Mouse (Mus musculus) neural tube, embryonic 10.5 days (tissue): ENCODE measurements at regions not wholly inside any gene's neighbourhood (a gene's known extent, or its start where the extent isn't known, plus 50 kb on each side); places are given as distances from the start of the nearest gene placed in this dataset.

Source experiments
- DNase-seq: peaks from one replicate; pipeline ENCODE4 v3.0.0-alpha.2; 2017; ENCODE audit warnings: low spot score; ENCODE audit errors: extremely low spot score

DNA sequence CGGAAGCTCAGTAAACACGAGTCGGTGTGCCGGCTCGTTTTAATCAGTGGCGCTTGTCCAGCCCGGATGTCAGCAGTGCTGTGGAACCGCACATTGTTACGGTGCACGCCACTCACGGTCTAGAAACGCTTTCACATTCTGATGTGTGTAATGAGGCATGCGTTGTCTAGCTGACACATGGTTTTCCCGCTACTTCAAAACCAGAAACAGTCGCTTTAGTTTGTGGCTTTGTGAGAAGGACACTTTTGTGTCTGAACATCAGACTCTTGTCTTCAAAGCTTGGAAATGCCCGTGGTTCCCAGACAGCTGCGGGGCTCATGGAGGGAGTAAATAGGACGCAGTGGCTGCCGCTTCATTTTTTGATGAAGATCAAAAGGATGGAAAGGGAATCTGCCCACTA is 77.0 kb upstream of the Lgr5 start:
- DNase-seq, result no peak

DNA sequence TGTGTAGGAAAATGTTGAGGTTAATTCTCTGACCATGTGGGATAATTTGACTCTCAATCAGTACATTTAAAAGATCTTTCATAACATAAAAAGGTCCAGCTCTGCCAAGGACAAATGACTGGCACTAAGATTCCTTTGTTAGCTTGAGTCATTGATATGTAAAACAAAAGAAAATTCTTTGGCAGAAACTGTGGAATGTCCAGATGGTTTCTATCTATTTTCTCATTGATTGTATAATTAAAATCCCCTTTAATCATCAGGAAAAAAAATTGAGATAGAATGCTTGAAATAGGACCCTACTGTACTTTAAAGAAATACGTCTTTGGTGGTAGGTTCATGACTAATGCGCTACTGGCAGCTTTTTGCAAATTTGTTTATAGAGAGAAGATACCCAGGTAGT is 89.1 kb upstream of the Lgr5 start:
- DNase-seq, result no peak

DNA sequence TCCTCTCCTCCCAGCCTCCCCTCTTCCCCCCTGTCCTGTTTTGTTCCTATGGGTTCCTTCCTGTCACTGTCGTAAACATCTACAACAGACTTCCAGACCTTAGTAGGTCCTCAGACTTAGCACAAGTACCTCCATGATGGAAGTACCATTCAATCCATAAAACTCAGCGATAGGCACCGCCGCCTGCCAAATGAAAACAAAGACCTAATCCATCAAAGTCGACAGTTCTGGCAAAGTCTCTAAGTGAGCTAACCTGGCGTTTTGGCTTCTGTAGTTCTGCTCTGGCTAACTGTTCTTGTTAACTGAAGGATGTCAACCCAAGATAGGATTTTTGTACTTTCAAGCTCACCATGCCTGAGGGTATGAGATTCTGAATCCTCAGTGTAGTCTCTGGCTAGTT is 93.5 kb upstream of the Lgr5 start:
- DNase-seq, result peak; percentile 12

DNA sequence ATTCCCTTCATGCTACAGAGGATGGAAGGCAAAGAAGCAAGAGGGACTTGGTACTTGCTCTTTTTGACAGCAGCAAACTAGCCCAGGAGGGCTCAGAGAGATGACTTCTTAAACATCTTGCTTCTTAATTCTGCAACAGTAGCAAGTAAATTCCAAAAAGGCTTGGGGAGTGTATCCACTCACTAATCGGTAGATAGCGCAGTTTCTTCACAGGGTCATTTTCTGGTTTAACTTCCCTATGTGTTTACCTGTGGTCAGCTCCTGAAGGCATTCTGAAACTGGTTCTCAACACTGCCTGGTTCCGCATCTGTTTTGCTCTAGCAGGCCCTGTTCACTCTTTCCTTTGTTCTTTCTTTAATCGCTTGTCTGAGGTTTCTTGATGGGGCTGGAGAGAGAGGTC is 104.4 kb upstream of the Lgr5 start:
- DNase-seq, result no peak

DNA sequence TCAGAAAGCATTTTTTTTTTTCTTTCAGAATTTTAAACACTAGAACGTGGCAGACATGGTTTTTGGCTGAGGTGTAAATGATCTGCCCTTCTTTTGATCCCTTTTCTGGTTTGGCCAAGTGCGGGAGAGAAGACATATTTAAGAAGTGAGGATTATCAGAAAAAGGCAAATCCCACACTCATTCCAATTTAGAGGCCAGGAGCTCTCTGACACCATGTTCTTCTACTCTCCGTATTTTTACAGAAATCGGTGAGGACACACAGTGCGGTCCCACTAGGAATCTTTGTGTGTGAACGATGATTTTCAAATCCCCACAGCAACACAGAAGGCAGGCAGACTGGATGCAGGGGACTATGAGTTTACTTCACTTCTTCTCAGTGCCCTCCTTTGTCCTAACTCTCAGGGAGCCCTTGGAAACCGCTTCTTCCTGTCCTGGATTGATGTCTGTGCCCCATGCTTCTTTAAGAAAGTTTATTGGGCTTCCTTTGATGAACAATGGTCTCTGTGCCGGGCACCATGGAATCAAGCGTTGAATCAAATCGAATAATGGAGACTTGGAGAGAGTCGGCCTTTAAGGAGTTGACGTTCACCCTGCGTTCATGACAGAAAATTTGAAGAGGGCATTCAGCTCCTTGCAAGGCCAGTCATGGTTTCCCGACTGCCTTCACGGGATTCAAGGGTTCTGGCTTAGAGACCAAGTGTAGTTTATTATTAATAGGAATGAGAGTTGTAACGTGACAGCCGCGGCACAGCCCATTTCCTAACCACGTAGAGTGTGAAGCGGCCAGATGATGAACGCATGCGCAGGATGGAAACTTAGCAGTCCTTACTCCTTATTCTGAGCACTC is 106.6 kb upstream of the Lgr5 start:
- DNase-seq, result no peak

DNA sequence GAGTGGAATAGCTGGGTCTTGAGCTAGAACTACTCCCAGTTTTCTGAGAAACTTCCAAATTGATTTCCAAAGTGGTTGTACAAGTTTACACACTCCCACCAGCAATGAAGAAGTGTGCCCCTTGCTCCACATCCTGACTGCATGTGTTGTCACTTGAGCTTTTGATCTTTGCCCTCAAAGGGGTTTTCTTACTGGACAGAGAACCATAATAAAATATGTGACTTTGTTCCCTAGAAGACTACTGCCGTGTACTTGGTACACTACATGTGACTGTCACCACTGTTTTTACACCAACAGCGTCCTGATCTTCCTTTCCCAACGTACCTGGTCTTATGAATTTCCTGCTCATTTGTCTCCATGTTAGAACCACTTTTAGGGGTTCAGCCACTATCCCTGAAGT is 114.3 kb upstream of the Tspan8 start:
- no peak for DNase-seq

DNA sequence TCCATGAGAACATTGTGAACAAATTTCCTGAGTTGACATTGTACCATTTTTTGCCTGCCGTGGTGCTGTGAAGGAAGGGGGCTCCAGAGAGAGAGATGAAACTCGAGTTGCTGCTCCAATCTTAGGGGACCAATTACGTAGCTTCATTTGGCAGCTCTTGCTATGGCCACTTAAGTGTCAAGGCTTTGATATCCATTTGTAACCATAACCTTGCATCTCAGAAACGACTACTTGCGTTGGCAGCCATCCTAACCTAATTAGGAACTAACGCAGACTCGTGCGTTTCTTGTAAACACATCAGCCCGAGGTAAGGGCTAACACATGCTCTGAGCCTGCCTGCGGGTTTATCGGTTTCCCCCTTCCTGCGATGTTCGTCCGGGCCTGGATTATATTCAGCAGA is 108.0 kb upstream of the Tspan8 start:
- DNase-seq, result no peak

DNA sequence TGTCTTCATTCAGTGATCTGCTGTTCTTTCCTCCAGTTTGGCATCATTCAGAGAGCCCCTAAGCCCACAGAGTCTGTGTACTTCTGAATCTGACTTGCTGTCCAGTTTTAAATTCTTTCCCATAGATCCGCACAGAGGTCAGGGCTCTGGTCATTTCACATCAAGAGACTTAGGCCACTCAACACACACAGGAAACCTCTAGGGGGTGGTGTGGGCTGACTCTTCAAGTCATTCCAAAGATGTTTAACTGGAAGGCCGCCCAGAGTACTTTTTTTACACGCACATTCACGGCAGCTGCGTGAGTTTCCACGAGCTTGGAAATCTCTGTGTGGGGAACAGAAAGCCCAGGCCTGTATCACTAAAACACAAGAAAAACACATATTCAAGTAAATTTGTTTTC is 102.7 kb upstream of the Tspan8 start:
- DNase-seq, result no peak

DNA sequence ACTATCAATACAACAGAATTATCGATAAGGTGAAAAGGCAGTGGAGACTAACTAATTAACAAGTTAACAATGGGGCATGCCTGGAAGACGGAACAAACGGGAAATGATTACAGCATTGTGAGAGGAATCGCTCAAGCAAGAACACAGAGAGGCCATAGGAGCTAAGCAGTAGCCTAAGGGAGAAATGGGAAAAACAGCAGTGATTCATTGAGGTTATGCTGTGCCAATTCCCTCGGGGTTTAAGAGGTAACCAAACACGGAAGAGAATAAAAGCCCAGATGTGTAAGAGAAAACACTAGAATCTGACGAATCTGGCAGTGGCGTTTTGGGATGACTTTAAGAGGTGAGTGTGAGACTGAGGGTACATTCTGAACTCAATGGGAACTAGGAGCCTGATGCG is 100.5 kb upstream of the Tspan8 start:
- DNase-seq, result no peak

DNA sequence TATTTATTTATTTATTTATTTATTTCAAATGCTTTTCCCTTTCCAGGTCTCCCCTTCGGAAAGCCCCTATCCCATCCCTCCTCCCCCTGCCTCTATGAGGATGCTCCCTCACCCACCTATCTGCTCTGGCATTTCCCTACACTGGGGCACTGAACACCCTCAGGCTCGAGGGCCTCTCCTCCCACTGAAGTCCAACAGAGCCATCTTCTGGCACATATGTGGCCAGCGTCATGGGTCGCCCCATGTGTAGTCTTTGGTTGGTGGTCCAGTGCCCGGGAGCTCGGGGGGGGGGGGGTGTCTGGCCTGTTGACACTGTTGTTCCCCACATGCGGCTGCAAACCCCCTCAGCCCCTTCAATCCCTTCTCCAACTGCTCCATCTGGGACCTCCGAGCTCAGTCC is 99.6 kb upstream of the Tspan8 start:
- no peak for DNase-seq

DNA sequence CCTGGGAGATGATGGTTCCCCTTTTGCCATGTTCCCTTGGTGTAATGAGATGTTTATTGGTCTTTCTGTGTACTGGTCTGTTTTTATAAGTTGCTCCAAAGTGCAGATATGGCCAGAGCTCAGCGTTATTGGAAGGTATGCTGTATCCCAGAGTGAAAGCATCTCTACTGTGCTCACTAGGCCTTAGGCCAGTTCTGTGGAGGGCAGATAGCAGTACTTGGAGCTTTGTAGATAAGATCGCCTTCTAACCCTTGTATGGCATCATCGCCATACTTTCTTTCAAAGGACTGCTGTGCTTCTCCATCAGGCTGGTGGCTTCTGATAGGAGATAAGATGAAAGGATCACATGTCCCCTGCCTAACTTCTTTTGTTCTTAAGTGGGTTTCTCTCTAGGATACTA is 94.0 kb upstream of the Tspan8 start:
- no peak for DNase-seq

DNA sequence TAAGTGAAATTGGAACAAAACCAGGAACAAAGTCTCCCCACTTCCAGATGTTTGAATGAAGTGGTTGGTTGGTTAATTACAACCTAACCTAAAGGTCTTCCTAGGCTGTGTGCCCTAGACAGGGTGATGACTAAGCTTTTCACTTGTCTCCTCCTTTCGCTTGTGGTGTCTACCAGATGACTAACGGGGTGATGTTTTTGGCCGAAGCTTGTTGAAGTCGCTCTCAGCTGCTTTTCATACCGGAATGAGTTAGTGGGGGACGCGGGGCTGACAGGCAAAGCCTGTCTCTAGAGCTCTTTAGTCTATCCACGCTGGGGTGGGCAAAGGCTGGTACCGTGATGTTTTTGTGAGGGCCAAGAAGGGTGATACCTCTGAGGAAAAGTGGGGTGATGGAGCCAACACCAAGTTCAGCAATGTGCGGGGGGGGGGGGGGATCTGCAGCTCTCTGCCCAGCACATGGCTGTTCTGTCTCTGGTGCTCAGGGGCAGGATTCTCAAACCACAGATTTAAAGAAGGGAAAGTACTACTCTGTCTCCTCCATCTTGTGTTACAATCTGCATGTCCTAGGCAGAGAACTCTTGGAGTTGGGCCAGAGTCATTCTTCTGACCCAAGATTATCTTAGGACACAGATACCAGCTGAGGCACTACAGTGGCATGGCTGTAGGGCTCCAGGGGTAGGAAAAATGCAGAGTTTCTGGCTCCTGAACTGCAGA is 73.8 kb upstream of the Tspan8 start:
- DNase-seq, result no peak

DNA sequence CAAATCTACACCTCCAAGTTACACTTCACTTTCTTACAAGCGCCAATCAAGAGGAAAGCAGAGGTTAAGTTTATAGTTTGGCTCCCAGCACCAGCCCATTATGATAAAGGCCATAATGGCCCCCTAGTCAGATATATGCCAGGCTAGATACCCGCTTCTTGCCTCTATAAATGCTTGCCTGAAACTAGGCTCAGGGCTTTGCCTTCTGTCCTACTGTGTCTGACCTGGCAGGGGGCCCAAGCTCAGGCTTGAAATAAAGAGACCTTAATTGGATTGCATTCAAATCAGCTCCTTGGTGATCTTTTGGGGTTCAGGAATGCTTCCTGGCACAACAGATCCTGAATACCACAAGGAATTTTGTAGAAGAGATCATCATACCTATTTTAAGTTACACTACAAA is 66.8 kb upstream of the Tspan8 start:
- DNase-seq, result no peak

DNA sequence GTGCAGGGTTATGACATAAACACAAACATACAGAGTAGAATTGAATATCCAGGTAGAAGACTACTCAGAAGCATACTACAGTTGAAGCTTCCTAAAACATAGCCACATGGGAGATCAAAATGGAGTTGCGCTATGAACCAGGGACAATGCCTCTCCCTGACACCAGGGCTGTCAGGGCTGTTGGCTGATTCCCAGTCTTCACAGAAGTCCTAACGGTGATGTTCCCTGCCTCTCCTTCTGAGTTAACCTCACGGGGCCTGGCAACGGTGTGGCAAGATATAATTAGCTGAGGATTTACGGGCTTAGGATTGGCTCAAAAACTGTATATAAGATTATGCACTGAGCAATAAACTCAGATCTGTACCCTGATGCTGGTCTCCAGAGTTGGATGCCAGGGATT is 66.4 kb upstream of the Tspan8 start:
- no peak for DNase-seq

DNA sequence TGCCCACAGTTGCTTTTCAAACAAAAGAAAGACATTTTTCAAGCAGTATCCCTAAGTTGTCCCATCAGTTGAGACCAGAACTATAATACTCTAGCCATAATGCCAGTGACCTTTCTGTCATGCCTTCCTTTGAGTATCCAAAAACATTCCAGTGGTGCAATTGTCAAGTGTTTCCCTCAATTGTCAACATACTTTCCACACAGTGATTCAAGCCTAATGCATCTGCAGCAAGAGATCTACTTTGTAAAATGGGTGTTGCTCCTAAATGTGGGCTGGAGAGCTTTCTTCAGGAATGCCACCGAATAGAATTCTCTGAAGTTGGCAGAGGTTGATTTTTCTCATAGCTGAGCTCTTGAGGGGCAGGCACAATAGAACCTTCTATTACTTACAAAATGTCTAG is 58.0 kb upstream of the Tspan8 start:
- DNase-seq, result no peak
